Mouse (Mus musculus) frontal cortex, adult 2 months (tissue): ENCODE results near the gene Rpl23. TPM values are rescaled to one million over a fixed set of nuclear protein-coding genes. Genes with fewer than 3 reads are reported as not detected.
"Not testable (repeated sequence)": the region's sequence is repeated elsewhere in the genome, so short reads cannot be mapped to it uniquely, and the experiment has no call there.

Source experiments
- DNase-seq, 2 experiments: peaks; one replicate each; pipeline ENCODE4 v3.0.0; 2022; ENCODE audit warnings: low spot score in 1 of 2; ENCODE audit errors: extremely low spot score in 1 of 2
- polyA plus RNA-seq: library from polyadenylated mRNA; depleted of rRNA; stranded (reverse); fragments of >200 nt; gene quantifications from 2 replicates; pipeline ENCODE4 v1.2.3, GENCODE M21; 2012

Rpl23 gene
- polyA plus RNA-seq, 1 experiment: 342 TPM

DNA sequence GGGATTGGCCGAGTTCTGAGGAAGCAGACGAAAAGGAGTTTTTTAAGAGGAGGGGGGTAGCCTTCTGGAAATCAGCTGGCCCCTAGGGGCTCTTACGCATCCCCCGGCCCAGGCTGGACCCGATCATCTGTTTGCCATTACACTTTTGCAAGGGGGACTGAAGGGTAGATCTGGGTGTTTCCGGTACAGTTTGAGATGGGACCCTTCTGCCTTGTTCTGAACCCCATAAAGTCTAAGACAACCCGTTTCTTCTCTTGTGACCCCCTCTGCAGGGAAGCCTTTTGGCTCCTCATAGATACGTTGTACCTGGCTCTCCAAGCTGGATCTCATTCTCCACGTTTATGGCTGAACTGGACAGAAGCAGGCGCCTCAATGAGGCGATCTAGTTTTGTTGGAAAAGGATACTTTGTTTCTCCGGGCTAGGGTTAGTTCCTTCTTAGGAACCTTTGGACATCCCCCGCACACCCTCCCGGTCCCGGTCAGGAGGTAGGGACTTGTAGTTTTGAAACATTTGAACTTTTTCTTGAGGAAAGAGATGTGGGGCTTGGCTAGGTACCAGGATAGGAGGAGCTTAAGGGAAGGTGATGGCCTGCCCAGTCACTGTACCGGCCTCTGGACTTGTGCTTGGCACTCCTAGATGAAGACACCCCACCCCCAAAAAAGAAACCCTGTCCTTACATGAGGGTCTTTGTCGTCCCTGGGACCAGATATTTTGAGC lies 18.6 kb upstream of the Rpl23 start:
- no peak for DNase-seq

DNA sequence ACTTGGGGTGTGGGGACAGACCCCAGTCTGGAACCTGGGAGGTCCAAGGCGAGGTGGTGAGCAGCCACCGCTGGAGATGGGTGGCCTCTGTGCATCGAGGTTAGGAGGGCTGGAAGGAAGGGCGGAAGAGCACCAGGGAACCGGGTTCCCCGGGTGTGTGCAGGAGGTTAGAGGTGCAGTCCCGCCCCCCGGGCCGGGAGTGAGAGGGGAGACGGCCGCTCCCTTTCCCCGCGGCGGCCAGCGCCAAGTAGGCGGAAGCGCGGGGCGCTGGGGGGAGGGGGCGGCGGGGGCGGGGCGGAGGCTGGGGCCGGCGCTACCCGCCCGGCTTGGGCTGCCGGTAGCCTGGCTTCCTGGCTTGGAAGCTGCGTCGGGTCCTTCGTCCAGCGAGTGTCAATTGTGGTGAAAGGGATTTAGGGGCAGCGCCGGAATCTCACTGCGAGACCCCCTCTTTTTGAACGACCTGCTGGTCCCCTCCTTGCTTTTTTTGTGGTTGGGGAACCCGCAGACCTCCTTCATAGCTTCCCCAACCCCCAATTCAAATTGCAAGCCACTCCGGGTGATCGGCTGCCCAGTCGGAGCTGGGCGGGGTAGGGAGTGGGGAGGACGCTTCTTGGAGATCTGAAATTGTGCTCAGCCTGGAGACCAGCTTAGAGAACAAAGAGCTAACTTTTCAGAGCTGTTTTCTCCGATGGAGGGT lies 17.9 kb upstream of the Rpl23 start:
- DNase-seq: no peak

DNA sequence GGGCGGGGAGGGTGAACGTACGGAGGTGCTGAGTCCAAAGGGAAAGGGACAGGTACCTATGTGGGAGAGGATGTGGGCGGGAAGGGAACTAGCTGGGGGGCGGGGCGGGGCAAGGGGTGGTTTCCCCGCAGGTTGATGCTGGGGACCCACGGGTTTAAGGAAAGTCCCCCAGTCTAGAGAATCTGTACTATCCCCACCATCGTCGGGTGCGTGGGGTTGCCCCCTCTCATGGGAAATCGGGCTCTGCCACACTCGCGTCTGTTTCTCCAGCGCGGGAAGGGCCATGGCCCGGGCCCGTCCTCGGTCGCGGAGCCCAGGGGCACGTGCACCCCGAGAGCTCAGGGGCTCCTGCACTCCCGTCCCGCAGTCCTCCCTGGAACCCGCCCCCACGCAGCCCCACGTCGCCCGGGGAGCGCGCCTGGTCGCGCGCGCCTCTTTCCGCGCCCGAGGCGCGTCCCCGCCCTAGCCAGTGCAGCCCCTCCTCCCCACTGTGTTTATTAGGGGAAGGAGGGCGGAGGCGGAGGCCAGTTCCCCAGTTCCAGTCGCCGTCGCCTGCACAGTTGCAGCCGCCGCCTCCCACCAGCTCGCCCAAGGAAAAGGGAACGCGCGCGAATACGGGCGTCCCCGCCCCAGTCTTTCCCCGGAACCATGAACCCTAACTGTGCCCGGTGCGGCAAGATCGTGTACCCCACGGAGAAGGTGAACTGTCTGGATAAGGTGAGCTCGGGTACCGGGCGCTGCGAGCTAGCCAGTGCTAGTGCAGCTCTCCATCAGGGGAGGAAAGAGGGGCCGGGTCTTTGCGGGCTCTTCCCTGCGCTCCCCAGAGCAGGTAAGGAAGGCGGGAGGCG lies 17.1 kb upstream of the Rpl23 start:
- DNase-seq: peak in 1 of 2 experiments; percentile 89

DNA sequence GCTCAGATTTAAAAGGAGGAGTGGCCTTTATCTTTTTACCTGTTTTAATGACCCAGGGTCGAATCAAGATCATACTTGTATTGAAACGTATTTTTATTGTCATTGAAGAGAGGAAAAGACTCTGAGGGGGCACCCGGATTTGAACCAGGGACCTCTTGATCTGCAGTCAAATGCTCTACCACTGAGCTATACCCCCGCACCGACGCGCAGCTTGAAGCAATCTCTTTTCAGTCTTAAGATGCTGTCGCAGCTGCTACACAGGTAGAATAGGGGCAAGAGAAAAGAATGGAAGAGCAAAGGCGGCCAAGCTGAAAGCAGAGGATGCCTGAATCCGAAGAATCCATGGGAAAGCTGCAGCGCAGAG lies 16.5 kb upstream of the Rpl23 start, which contains the start of gene Lasp1:
TSS of gene Lasp1 (plus strand) at position 219 of the 364 bp plus-strand sequence.
- DNase-seq: peak; percentile 80 to 96

DNA sequence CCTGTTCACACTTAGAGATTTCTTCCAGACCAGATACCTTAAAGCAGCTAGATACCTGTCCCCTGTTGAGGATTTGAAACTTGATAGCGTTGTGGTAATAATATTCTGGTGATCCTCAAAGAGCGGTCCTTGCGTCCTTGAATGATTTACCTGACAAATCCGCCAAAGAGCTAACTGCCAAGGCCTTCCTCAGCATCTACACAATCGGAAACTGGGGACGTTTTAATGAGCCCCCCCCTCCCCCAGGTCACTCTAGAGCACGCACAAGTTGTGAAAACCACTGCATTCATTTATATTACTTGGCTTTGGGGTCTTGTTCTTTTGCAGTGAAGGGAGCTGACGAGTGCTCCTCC lies 15.8 kb upstream of the Rpl23 start:
- DNase-seq: no peak

DNA sequence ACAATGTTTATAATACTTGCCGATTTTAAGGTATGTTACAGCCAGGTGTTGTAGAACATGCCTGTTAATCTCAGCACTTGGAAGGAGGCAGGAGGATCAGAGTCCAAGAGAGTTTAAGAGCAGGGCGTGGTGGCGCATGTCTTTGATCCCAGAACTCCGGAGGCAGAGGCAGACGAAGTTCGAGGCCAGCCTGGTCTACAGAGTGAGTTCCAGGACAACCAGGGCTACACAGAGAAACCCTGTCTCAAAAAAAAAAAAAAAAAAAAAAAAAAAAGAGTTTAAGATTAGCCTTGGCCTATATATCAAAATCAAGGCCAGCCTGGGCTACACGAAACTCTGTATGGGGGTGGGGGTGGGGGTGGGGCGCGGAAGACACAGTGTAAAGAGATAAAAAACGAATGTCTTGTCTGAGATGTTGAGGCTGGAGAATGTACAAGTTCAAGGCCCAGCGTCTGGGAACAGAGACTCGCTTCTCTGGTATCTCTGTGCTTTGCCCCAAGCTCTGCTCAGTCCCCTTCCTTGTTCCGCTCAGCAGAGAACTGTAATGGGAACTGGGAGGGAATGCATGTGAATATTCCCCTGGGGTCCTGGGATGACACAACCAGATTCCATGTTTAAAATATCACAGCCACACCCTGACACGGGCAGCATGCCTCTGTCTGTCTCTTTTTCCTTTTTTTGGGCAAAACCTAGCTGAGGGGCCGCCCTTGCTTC lies 15.3 kb upstream of the Rpl23 start:
- no peak for DNase-seq

DNA sequence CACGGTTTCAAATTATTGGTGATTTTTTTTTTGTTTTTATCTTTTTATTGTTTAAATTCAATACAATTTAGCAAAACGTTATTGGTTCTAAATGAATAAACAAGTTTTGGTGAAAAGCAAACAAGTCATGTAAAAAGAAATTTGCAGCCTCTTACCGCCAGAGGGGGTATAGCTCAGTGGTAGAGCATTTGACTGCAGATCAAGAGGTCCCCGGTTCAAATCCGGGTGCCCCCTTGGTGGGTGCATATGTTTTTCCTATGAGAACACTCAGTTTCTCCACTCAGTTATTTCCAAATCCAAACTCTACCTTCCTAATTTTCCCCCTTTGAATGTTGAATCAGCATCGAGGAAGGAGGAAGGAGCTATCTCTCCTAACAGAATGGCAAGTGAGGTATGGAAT lies 14.7 kb upstream of the Rpl23 start:
- peak in 1 of 2 experiments; percentile 94 for DNase-seq

DNA sequence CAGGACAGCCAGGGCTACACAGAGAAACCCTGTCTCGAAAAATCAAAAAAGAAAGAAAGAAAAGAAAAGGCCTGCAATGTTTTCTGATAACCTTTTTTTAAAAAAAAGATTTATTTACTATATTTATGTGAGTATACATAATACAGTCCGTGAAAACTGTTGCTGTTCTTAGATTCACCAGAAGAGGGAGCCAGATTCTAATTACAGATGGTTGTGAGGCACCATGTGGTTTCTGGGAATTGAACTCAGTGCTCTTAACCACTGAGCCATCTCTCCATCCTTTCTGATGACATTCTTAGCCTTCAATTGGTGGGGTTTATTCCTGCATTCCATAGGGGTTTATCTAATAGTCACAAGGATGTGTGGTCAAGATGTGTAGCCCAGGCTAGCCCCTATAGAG lies 10.9 kb upstream of the Rpl23 start:
- peak in 1 of 2 experiments; percentile 84 for DNase-seq

DNA sequence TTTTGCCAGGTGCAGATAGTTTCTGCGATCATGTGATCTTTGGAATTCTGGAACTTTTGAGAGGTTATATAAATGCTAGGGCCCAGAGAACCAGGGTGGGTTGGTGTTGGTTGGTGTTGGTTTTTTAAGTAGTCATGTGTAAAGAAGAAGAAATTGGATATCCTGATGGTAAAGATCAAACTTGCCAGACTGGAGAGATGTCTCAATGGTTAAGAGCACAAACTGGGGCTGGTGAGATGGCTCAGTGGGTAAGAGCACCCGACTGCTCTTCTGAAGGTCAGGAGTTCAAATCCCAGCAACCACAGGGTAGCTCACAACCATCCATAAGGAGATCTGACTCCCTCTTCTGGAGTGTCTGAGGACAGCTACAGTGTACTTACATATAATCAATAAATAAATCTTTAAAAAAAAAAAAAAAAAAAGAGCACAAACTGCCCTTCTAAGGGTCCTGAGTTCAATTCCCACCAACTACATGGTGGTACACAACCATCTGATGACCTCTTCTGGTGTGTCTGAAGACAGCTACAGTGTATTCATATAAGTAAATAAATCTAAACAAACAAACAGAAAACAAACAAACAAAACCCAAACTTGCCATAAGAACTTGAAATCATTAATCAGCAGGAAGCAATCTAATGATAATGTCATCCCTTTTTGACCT lies 8.7 kb upstream of the Rpl23 start:
- DNase-seq: not testable (repeated sequence)

DNA sequence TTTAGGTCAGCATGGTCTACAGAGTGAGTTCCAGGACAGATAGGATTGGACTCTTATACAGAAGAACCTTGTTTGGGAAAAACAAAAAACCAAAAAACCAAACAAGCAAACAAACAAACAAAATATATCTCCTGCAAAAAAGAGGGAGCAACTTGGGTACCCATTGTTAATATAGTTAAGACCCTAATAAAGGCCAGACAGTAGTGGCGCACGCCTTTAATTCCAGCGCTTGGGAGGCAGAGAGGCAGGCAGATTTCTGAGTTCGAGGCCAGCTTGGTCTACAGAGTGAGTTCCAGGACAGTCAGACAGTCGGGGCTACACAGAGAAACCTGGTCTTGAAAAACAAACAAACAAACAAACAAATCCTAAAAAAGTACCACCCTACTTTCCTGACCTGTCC lies 7.5 kb upstream of the Rpl23 start:
- DNase-seq: no peak

DNA sequence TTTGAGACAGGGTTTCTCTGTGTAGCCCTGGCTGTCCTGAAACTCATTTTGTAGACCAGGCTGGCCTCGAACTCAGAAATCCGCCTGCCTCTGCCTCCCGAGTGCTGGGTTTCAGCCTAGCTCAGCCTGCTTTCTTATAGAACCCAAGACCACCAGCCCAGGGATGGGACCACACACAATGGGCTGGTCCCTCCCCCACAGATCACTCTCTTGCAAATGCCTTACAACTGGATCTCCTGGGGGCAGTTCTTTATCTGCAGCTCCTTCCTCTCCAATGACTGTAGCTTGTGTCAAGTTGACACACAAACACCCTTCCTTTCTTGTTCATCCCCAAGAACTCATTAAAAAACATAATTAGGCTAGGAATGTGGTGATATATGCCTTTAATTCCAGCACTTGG lies 5.7 kb upstream of the Rpl23 start:
- DNase-seq: no peak

DNA sequence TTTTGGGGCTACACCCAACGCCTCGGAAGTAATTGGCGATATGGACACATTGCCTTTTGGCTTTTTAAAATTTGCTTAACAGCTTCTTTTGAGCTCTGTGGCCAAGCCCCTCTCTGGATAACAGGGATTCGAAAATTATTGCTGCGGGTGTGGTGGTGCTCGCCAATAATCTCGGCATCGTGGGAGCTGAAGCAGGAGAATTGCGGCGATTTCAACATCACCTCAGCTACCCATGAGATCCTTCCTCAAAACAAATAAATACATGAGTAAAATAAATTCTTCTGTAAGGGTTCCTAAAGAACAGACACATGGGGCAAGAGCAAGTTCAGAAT lies 293 bp upstream of the Rpl23 start:
- no peak for DNase-seq

DNA sequence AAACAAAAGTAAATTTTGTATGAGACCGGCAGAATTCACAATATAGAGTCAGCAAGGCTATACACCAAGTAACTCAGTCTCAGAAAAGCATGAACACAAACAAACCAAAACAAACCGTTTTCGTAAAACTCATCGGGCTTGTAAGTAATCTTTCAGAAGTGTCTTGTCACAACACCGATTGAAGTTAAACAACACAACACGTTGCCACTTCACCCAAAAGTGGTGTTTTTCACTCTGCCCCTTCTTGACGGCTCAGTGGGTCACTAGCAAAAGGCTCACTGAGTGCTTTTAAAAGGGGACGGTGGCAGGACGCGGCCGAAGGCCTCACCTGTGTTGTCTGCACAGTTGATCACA lies 782 bp downstream of the Rpl23 start:
- DNase-seq: no peak

DNA sequence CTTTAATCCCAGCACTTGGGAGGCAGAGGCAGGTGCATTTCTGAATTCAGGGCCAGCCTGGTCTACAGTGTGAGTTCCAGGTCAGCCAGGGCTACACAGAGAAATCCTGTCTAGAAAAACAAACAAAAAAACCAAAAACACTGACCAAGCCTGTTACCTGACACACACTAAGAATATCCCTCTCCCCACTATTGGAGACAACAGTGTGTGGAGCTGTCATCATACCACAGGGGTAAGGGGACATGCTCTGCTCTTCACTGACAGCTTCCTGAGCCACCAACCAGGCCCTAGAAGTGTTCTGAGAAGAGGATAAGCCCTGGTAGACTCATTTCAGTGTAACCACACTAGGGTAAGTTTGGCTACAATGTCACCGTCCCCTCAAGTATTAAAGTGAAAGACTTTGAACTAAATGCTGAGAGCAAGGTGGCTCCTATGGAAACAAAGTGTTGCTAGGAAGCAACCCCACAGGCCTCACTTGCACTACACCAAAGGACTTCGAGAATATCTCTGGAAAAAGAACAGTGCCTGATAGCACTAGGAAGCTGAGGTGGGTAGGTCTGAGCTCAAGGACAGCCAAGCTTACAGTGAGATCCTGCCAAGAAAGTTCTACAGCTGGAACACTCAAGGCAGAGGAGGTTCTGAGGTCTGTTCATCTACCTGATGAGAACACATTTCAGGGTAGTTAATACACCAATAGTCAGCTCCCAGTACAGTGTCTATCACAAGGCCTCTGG lies 2.1 kb downstream of the Rpl23 start:
- DNase-seq: no peak

DNA sequence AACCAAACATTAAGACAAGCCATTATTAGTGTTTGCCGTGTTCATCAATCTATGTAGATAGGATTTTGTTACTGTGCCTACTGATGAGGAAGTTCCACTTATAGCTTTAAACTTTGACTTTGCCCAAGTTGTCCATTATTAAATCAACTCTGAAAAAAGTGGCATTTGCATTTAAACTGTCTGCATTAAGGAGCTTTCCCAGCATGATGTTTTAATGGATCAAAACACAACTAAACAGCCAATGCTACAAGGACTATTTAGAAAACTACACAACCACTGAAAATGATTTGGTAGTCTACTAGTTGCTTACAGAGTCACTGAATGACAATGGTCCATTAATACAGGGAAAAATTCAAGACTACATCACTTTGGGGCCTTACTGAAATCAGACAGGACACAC lies 3.3 kb downstream of the Rpl23 start:
- DNase-seq: no peak

DNA sequence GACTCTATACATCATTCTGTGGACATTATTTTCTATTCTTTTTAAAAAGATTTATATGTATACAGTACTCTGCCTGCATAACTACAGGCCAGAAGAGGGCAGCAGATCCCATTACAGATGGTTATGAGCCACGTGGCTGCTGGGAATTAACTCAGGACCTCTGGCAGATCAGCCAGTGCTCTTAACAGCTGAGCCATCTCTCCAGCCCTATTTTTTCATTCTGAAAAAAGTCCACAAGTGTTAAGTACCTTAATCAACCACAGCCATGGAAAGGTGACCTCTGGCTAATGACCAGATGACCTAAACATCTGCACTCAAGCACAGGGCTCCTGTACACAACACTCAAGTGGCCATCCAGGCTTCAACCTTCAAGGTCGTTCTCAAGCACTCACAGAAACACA lies 5.1 kb downstream of the Rpl23 start:
- DNase-seq: no peak

DNA sequence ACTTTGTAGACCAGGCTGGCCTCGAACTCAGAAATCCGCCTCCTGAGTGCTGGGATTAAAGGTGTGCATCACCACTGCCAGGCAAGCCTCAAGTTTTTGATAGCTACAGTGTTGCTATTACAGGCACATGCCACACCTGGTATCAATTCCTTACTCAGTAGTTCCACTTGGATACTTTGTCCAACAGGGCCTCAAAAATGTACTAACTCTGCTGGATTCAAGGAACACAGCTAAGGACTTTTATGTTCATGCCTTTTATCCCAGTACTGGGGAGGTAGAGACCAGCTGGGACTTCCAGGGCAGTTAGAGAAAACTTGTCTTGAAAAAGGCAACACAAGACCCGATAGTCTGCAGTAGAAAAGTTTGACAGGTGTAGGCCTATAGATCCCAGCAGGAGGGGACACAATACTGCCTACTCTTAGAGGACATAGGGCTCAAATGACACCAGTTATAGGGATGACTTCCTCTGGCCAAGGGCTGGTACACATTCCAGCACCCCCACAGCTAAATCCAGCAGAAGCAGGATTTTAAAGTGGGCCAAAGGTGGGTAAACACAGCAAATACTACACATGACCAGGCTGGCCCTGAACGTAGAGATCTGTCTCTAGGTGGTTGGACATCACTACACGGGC lies 5.6 kb downstream of the Rpl23 start:
- no peak for DNase-seq

DNA sequence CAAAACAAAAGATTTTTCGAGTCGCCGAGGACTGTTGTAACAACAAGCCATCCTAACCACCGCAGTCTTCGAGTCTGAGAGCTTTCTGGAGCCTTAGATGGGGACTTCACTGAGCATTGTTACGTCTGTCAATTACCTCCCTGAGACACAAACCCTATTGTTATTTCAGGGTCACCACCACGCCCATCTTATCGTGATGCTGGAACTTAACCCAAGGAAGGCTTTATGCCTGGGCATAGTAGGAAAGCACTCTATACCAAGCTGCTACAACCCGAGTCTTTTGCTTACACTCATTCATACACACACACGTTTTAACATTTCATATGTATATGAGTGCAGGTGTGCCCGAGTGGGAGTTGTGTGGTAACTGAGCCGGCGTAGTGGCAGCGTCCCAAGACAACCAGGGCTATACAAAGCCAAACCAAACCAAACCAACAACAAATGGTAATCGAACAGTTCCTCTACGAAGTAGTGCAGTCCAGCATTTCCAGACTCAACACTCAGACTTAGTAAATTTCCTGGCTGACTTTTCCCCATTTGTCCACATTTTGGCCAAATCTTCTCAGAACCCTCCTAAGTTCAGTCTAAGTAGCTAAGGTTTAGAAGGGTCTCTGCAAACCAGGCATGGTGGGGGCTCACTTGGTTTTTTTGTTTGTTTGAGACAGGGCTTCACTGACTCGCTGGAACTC lies 6.3 kb downstream of the Rpl23 start, which contains the start of gene 1700001P01Rik:
TSS of gene 1700001P01Rik (minus strand) at position 111 of the 689 bp plus-strand sequence.
- DNase-seq: no peak

DNA sequence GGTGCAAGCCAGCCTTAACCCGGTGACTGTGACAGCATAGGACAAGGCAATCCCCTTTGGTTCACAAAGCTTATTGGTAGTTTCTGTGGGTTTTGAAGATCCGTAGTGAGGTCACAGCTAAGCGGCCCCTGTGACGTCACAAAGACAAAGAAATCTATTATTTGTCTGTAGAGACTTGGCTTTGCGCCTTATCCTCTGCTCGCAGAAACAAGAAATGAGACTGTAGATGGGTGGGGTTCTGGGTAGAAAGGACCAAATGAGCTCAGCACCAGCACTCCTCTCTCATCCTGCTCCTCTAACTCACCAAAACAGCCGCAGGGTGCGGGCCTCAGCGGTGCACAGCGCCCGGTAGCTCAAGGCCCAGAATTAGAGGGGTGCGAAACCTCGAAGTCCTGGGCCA lies 7.1 kb downstream of the Rpl23 start:
- no peak for DNase-seq
